Mouse (Mus musculus) liver, adult 2 months (tissue): ENCODE measurements around the gene Olfr522. TPM values are rescaled to one million over a fixed set of nuclear protein-coding genes. Genes with fewer than 3 reads are reported as not detected.

Experiments
- DNase-seq: peaks from one replicate; pipeline ENCODE4 v3.0.0-alpha.2; 2011; ENCODE audit warnings: low read depth, low spot score; ENCODE audit errors: extremely low read depth
- H3K27ac ChIP-seq: fragments of 200-500 bp; replicated peaks from 2 replicates; pipeline ENCODE4 v1.5.1; 2012; ENCODE audit warnings: low read depth, mild to moderate bottlenecking, control low read depth, inconsistent platforms, low read length; ENCODE audit not compliant: insufficient read depth
- H3K27me3 ChIP-seq: fragments of 200-500 bp; 2 replicates; pipeline ENCODE4 v1.6.1; 2012; ENCODE audit warnings: mild to moderate bottlenecking, moderate library complexity, low read length, inconsistent platforms; ENCODE audit not compliant: control insufficient read depth, insufficient read depth
- H3K36me3 ChIP-seq: fragments of 200-500 bp; 2 replicates; pipeline ENCODE4 v1.6.1; 2012; ENCODE audit warnings: low read length, inconsistent platforms; ENCODE audit not compliant: control insufficient read depth, insufficient read depth
- H3K4me1 ChIP-seq: fragments of 200-500 bp; 2 replicates; pipeline ENCODE4 v1.6.1; 2011; ENCODE audit warnings: low read length; ENCODE audit not compliant: control insufficient read depth, insufficient read depth
- H3K4me3 ChIP-seq: fragments of 200-500 bp; 2 replicates; pipeline ENCODE4 v1.5.1; 2011; ENCODE audit warnings: low read depth, mild to moderate bottlenecking, control low read depth, low read length, moderate library complexity; ENCODE audit not compliant: insufficient read depth
- H3K79me2 ChIP-seq: fragments of 200-500 bp; 2 replicates; pipeline ENCODE4 v1.6.1; 2012; ENCODE audit warnings: inconsistent platforms, mild to moderate bottlenecking, low read length, moderate library complexity; ENCODE audit not compliant: control insufficient read depth, insufficient read depth
- H3K9ac ChIP-seq: fragments of 200-500 bp; 2 replicates; pipeline ENCODE4 v1.6.1; 2012; ENCODE audit warnings: low read depth, mild to moderate bottlenecking, control low read depth, inconsistent platforms, low read length
- CTCF ChIP-seq: fragments of 200-500 bp; IDR thresholded peaks from 2 replicates; pipeline ENCODE4 v1.5.1; 2011; ENCODE audit warnings: low read depth, low read length, control low read depth
- POLR2A ChIP-seq: fragments of 200-500 bp; IDR thresholded peaks from 2 replicates; pipeline ENCODE4 v1.6.1; 2011; ENCODE audit warnings: low read length, control low read depth; ENCODE audit not compliant: insufficient read depth; ENCODE audit errors: extremely low read depth
- WGBS: fragments of 180-500 bp; shearing (Covaris S2); methylation state at CpG from one replicate; pipeline ENCODE4 v1.1.7; 2018; 5-methylcytosine and 5-hydroxymethylcytosine counted together
- polyA plus RNA-seq: library from polyadenylated mRNA; depleted of rRNA; stranded (reverse); fragments of >200 nt; gene quantifications from 2 replicates; pipeline ENCODE4 v1.2.3, GENCODE M21; 2012
- total RNA-seq: library from RNA; depleted of rRNA; stranded (reverse); fragments of >200 nt; gene quantifications from 2 replicates; pipeline ENCODE4 v1.2.3, GENCODE M21; 2014

The Olfr522 gene
- total and polyA plus RNA-seq, 2 experiments, result not detected

DNA sequence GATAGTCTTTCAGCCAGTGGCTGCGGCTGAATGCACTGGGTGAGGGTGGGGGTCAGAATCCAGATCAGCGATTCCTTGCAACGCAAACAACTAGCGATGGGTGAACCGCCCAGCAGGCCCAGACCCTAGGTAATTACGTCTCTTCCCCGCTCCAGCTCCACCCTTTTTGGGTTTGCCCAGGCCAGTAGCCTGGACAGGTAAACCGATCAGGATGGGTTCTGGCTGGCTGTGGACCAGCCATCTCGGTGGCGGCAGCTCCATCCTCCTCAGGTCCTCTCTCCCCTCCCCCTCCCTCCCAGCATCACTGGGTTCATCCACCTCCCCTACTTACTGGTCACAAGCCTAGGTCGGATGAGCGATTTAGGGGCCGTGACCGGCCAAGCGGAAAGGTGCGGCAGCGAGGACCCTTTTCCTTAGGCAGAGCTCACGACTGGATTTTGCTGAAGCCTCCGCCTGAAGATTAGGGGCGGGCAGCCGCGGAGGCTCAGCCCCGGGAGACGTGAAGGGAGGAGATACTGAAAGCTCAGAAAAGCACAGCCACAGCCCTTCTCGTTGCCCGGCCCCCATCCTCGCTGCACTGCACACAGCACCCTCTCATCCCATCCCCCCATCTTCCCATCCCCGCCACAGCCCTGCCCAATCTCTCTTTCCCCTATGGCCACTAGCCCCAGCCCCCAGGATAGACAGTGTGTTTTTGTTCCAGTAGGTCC, 10.2 kb downstream of the Olfr522 start, which contains the start of gene Sprn:
Gene Sprn (minus strand): TSS at position 660 of the 710 bp plus-strand sequence.
- 12% methylated on average over 28 of the region's 28 CpGs for WGBS
- Histone ChIP-seq H3K36me3 (peaks cover 4% of the 10 kb centered on the region; the same call in 1 of the 2 replicates), H3K4me1 (no peaks in the 10 kb centered on the region), H3K79me2 (no peaks in the 10 kb centered on the region), H3K4me3 (peak within 1 kb of the TSS; percentile 55), H3K27me3 (peaks cover 5% of the 10 kb centered on the region), H3K9ac (peak within 1 kb of the TSS; percentile 4), H3K27ac (0 out of 2 replicates have a peak within 1 kb of the TSS, but pooled peaks have one; percentile 16)
- DNase-seq, result no peak
- TF ChIP-seq CTCF (no peak), POLR2A (no peak)

DNA sequence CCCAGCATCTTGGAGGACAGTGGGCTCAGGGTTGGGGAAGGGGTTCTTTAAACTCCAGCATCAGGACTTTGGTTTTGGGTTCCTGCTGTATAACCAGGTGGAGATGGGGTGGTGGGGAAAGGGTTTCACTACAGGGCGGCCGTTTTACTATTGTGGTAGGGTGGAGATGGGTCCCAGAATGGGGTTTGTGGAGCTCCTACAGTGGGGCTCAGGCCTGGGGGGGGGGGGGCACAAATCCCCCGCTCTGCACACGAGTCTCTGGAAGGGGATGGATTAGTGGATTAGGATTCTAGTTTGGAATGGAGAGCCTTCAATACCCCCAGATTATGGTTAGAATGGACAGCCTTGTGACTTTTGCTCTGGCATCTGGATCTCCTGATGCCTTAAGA, 10.7 kb downstream of the Olfr522 start:
- DNase-seq, result no peak
- WGBS, result 28% methylated on average over 4 of the region's 4 CpGs
- Histone ChIP-seq H3K79me2 (no peaks in the 10 kb centered on the region), H3K27me3 (peaks cover 5% of the 10 kb centered on the region), H3K36me3 (peaks cover 4% of the 10 kb centered on the region; the same call in 1 of the 2 replicates), H3K4me3 (peak overlapping the region; percentile 55; the same call in 1 of the 2 replicates), H3K9ac (no peak overlapping the region), H3K4me1 (no peaks in the 10 kb centered on the region), H3K27ac (peak overlapping the region; percentile 16; the same call in 1 of the 2 replicates)
- TF ChIP-seq POLR2A, result no peak
- no peak for TF ChIP-seq CTCF

DNA sequence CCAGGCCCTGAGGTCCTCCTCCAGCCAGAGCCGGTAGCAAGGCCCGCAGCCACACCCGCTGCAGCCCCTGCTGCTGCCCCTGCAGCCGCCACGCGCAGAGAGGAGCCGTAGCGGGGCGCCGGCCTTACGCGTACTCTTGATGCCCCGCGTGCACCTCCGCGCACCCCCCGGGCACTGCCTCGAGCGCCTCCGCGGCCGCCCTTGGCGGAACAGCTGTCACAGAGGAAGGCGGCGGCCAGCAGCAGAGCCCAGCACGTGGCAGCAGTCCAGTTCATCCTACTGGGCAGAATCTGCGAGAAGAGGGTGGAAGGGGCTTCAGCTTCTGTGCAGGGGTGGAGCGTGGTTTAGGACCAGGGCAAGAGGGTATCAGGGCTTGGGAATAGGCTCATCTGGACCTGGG, 11.2 kb downstream of the Olfr522 start:
- Histone ChIP-seq H3K27ac (peak overlapping the region; percentile 16; the same call in 1 of the 2 replicates), H3K27me3 (peaks cover 5% of the 10 kb centered on the region), H3K4me1 (no peaks in the 10 kb centered on the region), H3K9ac (peak overlapping the region; percentile 49; the same call in 1 of the 2 replicates), H3K4me3 (peak overlapping the region; percentile 44; the same call in 1 of the 2 replicates), H3K36me3 (peaks cover 4% of the 10 kb centered on the region; the same call in 1 of the 2 replicates), H3K79me2 (no peaks in the 10 kb centered on the region)
- DNase-seq, result no peak
- 14% methylated on average over 28 of the region's 28 CpGs for WGBS
- TF ChIP-seq POLR2A (no peak), CTCF (no peak)

DNA sequence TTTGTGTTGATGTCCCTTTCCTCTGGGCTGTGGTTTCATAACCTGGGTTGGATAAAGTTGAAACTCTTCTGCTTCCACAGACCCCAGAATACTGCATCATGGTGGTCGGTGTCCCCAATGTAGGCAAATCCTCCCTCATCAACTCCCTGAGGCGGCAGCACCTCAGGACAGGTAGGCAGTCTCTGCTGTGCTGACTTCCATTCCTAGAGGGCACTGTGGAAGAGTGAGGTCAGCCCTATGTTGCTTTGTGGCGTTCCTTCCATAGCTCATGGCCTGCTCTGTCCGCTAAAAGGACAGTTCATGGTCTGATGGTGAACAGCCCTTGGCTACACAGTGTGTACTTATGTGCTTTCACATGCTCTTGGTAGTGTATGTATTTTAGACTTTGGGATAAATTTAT, 20.0 kb downstream of the Olfr522 start:
- DNase-seq, result no peak
- no peaks in the 10 kb centered on the region for H3K27me3 ChIP-seq
- TF ChIP-seq CTCF, result no peak
- no peak for TF ChIP-seq POLR2A
- no peak overlapping the region for H3K9ac ChIP-seq
- H3K4me1 ChIP-seq, result no peaks in the 10 kb centered on the region
- H3K27ac ChIP-seq, result no peak overlapping the region
- 91% methylated on average over 4 of the region's 4 CpGs for WGBS
- no peaks in the 10 kb centered on the region; the same call in 1 of the 2 replicates for H3K36me3 ChIP-seq
- no peaks in the 10 kb centered on the region for H3K79me2 ChIP-seq
- no peak overlapping the region for H3K4me3 ChIP-seq

DNA sequence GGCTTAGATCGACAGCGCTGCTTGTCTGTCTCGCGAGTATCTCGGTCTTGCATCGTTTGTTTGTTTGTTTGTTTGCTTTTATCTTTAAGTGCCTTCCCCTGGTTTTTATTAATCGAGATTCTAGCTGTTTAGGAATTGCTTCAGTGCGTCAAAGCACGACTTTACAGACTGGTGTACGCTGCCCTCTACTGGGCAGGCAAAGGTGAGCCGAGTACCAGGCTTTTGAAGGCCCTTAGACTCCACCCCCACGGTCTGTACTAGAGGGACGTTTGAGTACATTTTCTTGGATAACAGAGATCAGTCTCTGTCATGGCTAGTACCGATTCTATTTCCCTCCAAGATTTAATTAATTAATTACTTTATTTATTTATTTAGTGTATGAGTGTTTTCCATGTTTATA, 23.2 kb downstream of the Olfr522 start:
- Histone ChIP-seq H3K9ac (no peak overlapping the region), H3K36me3 (no peaks in the 10 kb centered on the region), H3K4me3 (no peak overlapping the region), H3K27ac (no peak overlapping the region), H3K27me3 (no peaks in the 10 kb centered on the region), H3K79me2 (no peaks in the 10 kb centered on the region), H3K4me1 (peaks cover 2% of the 10 kb centered on the region; the same call in 1 of the 2 replicates)
- no peak for TF ChIP-seq POLR2A
- TF ChIP-seq CTCF, result peak; percentile 91
- WGBS, result 4% methylated on average over 14 of the region's 14 CpGs
- peak; percentile 53 for DNase-seq

DNA sequence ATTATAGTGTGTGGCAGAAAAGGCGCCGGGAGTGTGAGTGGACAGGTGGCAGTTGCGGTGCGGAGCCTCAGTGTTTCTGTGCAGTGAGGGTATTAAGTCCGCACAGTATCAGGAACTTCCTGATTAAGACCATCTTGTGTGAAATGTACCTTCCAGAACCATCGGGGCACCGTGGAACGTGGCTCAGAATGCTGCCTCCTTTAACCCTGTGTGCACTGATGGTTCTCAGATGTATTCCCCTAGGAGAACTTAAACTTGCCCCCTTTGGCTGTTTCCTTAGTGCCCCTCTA, 26.6 kb downstream of the Olfr522 start:
- no peak for DNase-seq
- Histone ChIP-seq H3K27me3 (no peaks in the 10 kb centered on the region), H3K4me3 (peak overlapping the region; percentile 82), H3K4me1 (peaks cover 2% of the 10 kb centered on the region; the same call in 1 of the 2 replicates), H3K36me3 (peaks cover 4% of the 10 kb centered on the region), H3K9ac (peak overlapping the region; percentile 90), H3K27ac (peak overlapping the region; percentile 72), H3K79me2 (no peaks in the 10 kb centered on the region)
- under 1% methylated on average over 8 of the region's 8 CpGs for WGBS
- TF ChIP-seq POLR2A, result no peak
- TF ChIP-seq CTCF, result no peak
